Mouse (Mus musculus): ENCODE measurements at regions not wholly inside any gene's neighbourhood (a gene's known extent, or its start where the extent isn't known, plus 50 kb on each side); places are given as distances from the start of the nearest gene placed in this dataset.
"Not testable (repeated sequence)": the region's sequence is repeated elsewhere in the genome, so short reads cannot be mapped to it uniquely, and the experiment has no call there.

- not testable (repeated sequence) for DNase-seq
Measured at GRCm38 (mm10) chr6:13763636-13764035, 76.1 kb downstream of the Gpr85 start.

GRCm38 (mm10) chr6:13759431-13759830 lies 80.3 kb downstream of the Gpr85 start:
- peak; percentile 10 to 24 for DNase-seq

DNA sequence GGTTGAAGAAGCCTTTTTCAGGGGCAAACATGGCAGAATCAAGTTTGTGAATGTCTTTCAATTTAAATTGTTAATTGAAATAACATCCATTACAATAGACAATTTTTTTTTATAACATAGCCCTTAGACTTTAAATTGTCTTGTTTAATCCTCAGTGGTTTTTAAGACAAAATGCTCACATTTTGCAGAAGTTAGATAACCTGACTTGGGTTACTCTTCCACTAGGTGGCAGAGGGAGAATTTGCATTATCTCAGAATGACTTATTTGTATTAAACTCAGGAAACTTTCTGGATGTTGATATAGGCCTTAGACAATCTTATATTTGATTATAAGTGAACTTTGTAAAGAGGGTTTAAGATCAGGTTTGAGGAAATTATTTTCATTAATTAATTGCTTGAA lies 80.8 kb downstream of the Gpr85 start:
- peak; percentile 14 to 26 for DNase-seq

DNA sequence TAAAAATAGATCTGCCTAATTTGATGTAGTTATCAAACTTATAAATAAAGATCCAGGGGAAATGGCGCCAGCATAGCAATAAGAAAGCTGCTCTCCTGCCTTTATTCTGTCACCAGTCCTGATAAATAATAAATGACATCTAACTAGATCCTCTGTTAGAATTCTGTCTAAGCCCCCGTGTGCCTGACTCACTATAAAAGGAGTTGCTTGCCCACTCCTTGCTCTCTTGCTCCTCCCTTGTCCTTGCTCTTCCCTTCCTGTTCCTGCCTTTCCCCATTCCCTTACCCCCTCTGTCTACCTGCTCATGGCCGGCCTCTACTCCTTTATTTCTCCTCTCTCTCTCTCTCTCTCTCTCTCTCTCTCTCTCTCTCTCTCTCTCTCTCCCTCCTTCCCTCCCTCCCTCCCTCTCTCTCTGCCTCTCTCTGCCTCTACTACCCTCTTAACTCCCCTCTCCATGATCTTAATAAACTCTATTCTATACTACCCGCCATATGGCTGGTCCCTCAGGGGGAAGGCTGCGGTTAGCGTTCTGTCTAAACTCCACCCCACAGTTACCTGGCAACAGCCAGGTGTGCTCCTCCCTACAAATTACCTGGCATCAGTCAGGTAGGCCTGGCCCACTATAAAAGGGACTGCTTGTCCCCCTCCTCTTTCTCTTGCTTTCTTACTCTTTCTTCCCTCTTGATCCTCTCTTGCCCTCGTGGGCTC lies 71.3 kb upstream of the Bmt2 start:
- no peak for DNase-seq

GRCm38 (mm10) chr6:13747969-13748368 lies 70.2 kb upstream of the Bmt2 start:
- DNase-seq, result peak; percentile 9 to 16

GRCm38 (mm10) chr6:13746577-13747482 lies 69.1 kb upstream of the Bmt2 start:
- DNase-seq, result peak in 1 of 2 experiments; percentile 32
